Mouse (Mus musculus) bone marrow, adult 2 months (tissue): Measurements from ENCODE around the gene Psd. TPM values are rescaled to one million over a fixed set of nuclear protein-coding genes. Genes with fewer than 3 reads are reported as not detected.
A peak's percentile ranks its signal among the peaks of the same experiment; 100 is the strongest.

Experiments used
- H3K27ac ChIP-seq: fragments of 200-500 bp; 2 replicates; pipeline ENCODE4 v1.5.1; 2012; ENCODE audit warnings: low read depth, mild to moderate bottlenecking, control low read depth, inconsistent platforms, low read length; ENCODE audit not compliant: control insufficient read depth, poor library complexity, insufficient read depth
- H3K4me1 ChIP-seq: fragments of 200-500 bp; 2 replicates; pipeline ENCODE4 v1.6.1; 2011; ENCODE audit warnings: low read length; ENCODE audit not compliant: control insufficient read depth, insufficient read depth
- H3K4me3 ChIP-seq: fragments of 200-500 bp; replicated peaks from 2 replicates; pipeline ENCODE3; 2011; ENCODE audit warnings: mild to moderate bottlenecking, low read depth, low read length, control low read depth; ENCODE audit not compliant: control insufficient read depth
- CTCF ChIP-seq: fragments of 200-500 bp; IDR thresholded peaks from 2 replicates; pipeline ENCODE4 v1.5.1; 2011; ENCODE audit warnings: low read length, control low read depth; ENCODE audit not compliant: control insufficient read depth, insufficient read depth
- POLR2A ChIP-seq: fragments of 200-500 bp; IDR thresholded peaks from 2 replicates; pipeline ENCODE4 v1.6.1; 2011; ENCODE audit warnings: low read depth, mild to moderate bottlenecking, control low read depth, low read length, borderline replicate concordance; ENCODE audit not compliant: control insufficient read depth
- WGBS: fragments of 180-500 bp; shearing (Covaris S2); methylation state at CpG from one replicate; pipeline ENCODE4 v1.1.7; 2018; 5-methylcytosine and 5-hydroxymethylcytosine counted together
- polyA plus RNA-seq: library from polyadenylated mRNA; stranded (reverse); fragments of >200 nt; gene quantifications from 2 replicates; pipeline ENCODE4 v1.2.4, GENCODE M21; 2011; ENCODE audit warnings: low replicate concordance; ENCODE audit not compliant: missing spikeins, insufficient read depth, insufficient read length

Psd gene
- polyA plus RNA-seq, 1 experiment = 4.8 TPM

DNA sequence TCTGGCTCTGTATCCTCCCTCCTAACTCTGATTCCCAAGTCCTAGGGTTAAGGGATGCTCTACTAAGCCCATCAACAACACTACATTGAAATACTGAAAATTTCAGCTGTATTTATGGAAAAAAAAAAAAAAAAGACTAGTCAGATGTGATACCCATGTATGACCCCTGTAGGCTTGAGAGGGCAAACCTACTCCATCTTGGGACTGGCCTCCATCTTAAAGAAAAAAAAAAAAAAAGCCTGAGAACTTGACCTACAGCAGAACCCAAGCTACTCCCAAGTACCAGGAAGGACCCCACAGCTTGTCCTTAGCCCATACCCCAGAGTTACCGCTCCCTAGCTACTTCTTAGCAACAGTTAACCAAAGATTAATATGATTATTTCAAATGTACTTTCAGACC, 20.2 kb upstream of the Psd start:
- Histone ChIP-seq H3K4me3 (no peak overlapping the region), H3K4me1 (peaks cover 4% of the 10 kb centered on the region)
- WGBS = 91% methylated on average over 1 of the region's 1 CpGs

DNA sequence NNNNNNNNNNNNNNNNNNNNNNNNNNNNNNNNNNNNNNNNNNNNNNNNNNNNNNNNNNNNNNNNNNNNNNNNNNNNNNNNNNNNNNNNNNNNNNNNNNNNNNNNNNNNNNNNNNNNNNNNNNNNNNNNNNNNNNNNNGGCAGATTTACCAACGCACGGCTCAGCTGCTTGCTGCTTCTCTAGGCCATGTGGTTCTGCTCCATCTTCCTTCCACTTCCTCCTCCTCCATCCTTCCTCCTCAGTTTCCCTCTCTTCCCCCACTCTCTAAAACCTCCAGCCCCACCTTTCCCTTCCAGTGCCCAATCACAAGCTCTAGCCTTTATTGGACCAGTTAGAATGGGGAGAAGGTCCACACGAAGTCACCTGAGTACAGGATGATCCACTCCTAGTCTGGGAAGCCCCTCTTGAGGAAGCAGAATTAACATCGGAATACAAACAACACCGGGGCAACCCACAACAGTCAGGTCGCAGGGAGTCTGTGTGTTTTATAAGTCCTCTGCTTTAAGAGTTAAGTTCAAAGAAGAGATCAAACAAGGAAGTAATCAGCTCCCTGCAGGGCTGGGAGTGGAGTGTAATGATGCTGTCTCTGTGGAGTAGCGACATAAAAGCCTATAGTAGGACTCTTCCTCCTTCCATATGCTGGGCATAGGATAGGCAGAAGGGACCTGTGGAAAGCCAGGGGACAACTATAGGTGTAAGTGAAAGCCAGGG, 17.9 kb upstream of the Psd start:
- H3K27ac ChIP-seq = no peak overlapping the region

More for the DNA sequence above, 20.2 kb upstream of the Psd start:
- TF ChIP-seq POLR2A = no peak
- no peak for TF ChIP-seq CTCF
- H3K27ac ChIP-seq = no peak overlapping the region

DNA sequence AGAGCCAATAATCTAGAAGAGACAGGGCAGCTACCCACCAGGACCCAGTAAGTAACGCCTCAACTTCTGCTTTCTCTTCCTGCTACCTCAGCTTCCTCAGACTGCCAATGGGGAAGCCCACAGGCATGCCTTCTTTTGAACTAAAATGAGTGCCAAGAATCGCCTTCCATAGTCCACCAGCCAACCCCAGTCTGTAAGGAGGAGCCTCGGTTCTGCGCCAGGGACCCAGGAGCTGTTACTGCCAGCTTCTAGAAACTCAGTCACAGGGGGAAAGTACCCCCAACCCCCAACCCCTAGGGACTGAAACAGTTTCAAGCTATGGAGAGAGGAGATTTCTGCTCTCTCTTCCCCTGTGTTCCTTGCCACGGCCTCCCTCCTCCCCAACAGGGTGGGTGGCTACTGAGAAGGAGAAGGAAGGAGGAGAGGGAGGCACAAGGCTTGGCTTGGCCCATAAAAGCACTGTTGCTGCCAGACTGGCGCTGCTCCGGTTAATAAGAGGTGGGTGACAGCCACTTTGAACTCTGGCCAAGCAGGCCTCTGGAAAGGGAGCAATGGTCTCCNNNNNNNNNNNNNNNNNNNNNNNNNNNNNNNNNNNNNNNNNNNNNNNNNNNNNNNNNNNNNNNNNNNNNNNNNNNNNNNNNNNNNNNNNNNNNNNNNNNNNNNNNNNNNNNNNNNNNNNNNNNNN, 12.5 kb upstream of the Psd start:
- Histone ChIP-seq H3K4me3 (peak overlapping the region; percentile 42), H3K27ac (peak overlapping the region; percentile 97), H3K4me1 (peaks cover 3% of the 10 kb centered on the region; the same call in 1 of the 2 replicates)
- WGBS = 6% methylated on average over 7 of the region's 7 CpGs
- TF ChIP-seq POLR2A (no peak), CTCF (no peak)

More for the DNA sequence above, 17.9 kb upstream of the Psd start:
- no peak overlapping the region for H3K4me3 ChIP-seq
- TF ChIP-seq CTCF (no peak), POLR2A (no peak)
- no peaks in the 10 kb centered on the region; the same call in 1 of the 2 replicates for H3K4me1 ChIP-seq
- WGBS = 30% methylated on average over 7 of the region's 7 CpGs

DNA sequence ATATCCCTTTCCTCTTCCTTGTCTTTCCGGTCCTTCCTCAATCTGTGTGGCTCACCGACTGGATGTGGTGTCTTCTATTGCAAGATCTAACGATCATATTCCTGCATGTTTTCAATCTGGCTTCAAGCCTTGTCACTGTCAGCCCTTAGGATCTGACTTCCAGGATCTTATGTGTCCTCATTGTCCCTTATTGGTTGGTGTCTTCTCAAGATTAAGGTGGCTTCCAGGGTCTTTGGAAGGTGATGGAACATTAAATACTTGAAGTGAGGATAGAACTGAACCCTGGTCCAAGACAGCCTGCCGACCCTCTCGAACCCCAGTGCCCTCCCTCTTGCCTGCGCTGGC, 12.0 kb upstream of the Psd start:
- TF ChIP-seq CTCF (no peak), POLR2A (peak; percentile 29; the same call in 1 of the 2 replicates)
- peaks cover 3% of the 10 kb centered on the region; the same call in 1 of the 2 replicates for H3K4me1 ChIP-seq
- H3K27ac ChIP-seq = peak overlapping the region; percentile 97
- WGBS = 3% methylated on average over 6 of the region's 6 CpGs
- H3K4me3 ChIP-seq = peak overlapping the region; percentile 42

DNA sequence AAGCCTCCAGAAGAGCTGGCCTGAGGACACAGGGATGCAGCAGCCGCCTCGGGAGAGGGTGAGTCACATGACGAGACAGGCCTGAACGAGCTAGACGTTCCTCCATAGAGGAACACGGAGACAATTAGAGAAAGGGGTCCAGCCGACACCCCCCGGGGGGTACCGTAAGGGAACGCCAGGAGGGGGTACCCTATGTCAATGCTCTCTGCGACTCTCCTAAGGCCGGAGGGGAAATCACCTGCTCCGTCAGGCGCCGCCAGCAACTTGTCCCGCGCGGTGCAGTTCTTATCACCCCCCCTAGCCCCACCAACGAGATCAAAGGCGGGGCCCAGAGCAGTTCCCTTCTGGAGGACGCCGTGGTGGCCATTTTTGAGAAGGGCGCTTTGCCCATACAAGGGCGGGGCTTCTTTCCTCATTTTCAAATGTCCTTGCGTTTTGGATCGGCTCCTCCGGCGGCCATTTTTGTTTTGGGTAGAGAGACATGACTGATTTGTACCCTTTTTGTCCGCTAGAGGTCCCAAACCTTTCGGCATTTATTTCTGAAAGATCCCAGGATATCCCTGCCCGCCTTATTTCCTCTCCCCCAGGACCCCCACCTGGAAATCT, 11.5 kb upstream of the Psd start, which contains the start of gene Cuedc2:
Gene Cuedc2 (minus strand): TSS at position 372 of the 606 bp plus-strand sequence.
- TF ChIP-seq POLR2A (peak; percentile 54; the same call in 1 of the 2 replicates), CTCF (peak; percentile 11; the same call in 1 of the 2 replicates)
- Histone ChIP-seq H3K27ac (peak within 1 kb of the TSS; percentile 97), H3K4me1 (peaks cover 3% of the 10 kb centered on the region; the same call in 1 of the 2 replicates), H3K4me3 (peak within 1 kb of the TSS; percentile 79)
- under 1% methylated on average over 31 of the region's 31 CpGs for WGBS

DNA sequence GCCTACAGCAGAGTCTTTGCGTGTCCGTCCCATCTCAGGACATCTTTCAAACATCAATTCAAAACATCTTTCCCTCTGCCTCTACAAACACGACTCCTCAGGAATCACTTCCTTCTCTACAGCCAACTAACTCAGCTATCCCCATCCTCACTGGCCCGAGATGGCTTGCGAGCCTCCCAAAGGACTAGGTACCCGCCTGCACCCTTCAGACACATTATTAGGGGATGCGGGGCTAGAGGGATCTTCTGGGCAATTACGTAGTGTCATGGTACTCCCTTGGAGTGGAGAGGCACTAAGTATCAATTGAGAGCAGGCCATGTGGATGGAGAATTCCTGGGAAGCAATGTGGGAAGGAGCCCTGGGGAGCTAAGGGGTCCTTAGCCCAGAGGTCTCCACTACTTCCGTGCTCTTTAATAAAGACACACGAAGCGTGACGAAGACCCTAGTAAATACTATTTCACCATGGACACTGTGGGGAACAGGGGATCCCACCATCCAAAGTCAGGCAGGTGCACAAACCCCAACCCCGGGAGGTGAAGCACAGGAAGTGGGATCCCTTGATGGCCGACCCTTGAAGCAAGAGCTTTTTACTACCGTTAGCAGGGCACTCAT, 10.9 kb upstream of the Psd start:
- peaks cover 3% of the 10 kb centered on the region; the same call in 1 of the 2 replicates for H3K4me1 ChIP-seq

DNA sequence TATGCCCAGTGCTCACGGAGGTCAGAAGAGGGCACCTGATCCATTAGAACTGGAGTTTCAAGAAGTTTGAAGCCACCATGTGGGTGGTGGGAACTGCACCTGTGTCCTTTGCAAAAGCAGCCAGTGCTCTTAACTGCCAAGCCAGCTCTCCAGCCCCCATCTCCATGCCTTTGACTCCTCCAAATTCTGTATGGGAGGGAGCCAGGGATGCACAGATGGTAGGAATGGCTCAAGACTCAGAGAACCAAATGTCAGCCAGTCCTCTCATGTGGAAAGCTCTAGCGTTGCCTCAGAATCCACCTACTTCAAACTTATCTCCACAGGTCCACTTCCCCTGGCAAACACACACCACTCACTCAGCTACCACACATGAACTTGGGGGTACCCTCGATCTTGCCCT, 7.0 kb upstream of the Psd start:
- no peak overlapping the region for H3K4me3 ChIP-seq
- TF ChIP-seq POLR2A = no peak
- H3K27ac ChIP-seq = no peak overlapping the region
- WGBS = 79% methylated on average over 3 of the region's 3 CpGs
- H3K4me1 ChIP-seq = peaks cover 2% of the 10 kb centered on the region; the same call in 1 of the 2 replicates

More for the DNA sequence above, 10.9 kb upstream of the Psd start:
- Histone ChIP-seq H3K4me3 (peak overlapping the region; percentile 79), H3K27ac (peak overlapping the region; percentile 21)
- TF ChIP-seq CTCF (no peak), POLR2A (no peak)
- 35% methylated on average over 15 of the region's 15 CpGs for WGBS
